Mouse (Mus musculus): ENCODE measurements at regions not wholly inside any gene's neighbourhood (a gene's known extent, or its start where the extent isn't known, plus 50 kb on each side); places are given as distances from the start of the nearest gene placed in this dataset.

- H3K9me3 ChIP-seq (ENCODE audit: control insufficient read depth, insufficient read depth, low read depth, low read length): no peaks in the 10 kb centered on the region
- H3K36me3 ChIP-seq (ENCODE audit: control insufficient read depth, insufficient read depth, low read length, poor library complexity, severe bottlenecking): no peaks in the 10 kb centered on the region
- no peak overlapping the region for H3K27ac ChIP-seq (ENCODE audit: insufficient read depth, low read depth, low read length, poor library complexity, severe bottlenecking)
- no peak for DNase-seq (ENCODE audit: low read depth, low spot score)
- no peak overlapping the region for H3K9ac ChIP-seq (ENCODE audit: insufficient read depth, low read depth, low read length, poor library complexity, severe bottlenecking)
- H3K4me3 ChIP-seq (ENCODE audit: insufficient read depth in 1 of 2, low read depth in 1 of 2, low read length in 2 of 2, poor library complexity in 1 of 2, severe bottlenecking in 1 of 2): no peak overlapping the region
- TF ChIP-seq HCFC1 (IDR thresholded peaks at IDR 0.05; ENCODE audit: borderline replicate concordance, insufficient read depth, low read length) (no peak), MAFK (IDR thresholded peaks at IDR 0.05; ENCODE audit: insufficient read depth, low read depth, low read length) (no peak)
- in situ Hi-C loops (cut with MboI; ENCODE audit: low sequenced_read_pairs in 2 of 2, unreplicated experiment in 2 of 2): no loop called here
- H3K4me1 ChIP-seq (ENCODE audit: control insufficient read depth in 2 of 2, insufficient read depth in 2 of 2, low read length in 2 of 2, poor library complexity in 1 of 2): peaks cover 11 to 15% of the 10 kb centered on the region in 2 experiments
Observed at GRCm38 (mm10) chr2:71644038-71644470, 97.5 kb upstream of the Dlx2 start.

GRCm38 (mm10) chr2:71647914-71648497 is 97.4 kb upstream of the Itga6 start:
- DNase-seq (ENCODE audit: low read depth, low spot score): no peak
- no peak overlapping the region for H3K27ac ChIP-seq (ENCODE audit: insufficient read depth, low read depth, low read length, poor library complexity, severe bottlenecking)
- no peaks in the 10 kb centered on the region for H3K9me3 ChIP-seq (ENCODE audit: control insufficient read depth, insufficient read depth, low read depth, low read length)
- peaks cover 20 to 28% of the 10 kb centered on the region in 2 experiments for H3K4me1 ChIP-seq (ENCODE audit: control insufficient read depth in 2 of 2, insufficient read depth in 2 of 2, low read length in 2 of 2, poor library complexity in 1 of 2)
- in situ Hi-C loops (cut with MboI; ENCODE audit: low sequenced_read_pairs in 2 of 2, unreplicated experiment in 2 of 2): no loop called here
- peak overlapping the region in 1 of 2 experiments; percentile 10; a peak in 2 of 4 replicates for H3K4me3 ChIP-seq (ENCODE audit: insufficient read depth in 1 of 2, low read depth in 1 of 2, low read length in 2 of 2, poor library complexity in 1 of 2, severe bottlenecking in 1 of 2)
- no peaks in the 10 kb centered on the region for H3K36me3 ChIP-seq (ENCODE audit: control insufficient read depth, insufficient read depth, low read length, poor library complexity, severe bottlenecking)
- TF ChIP-seq ZC3H11A (IDR thresholded peaks at IDR 0.05; ENCODE audit: borderline replicate concordance, low read depth, low read length) (no peak), CHD2 (IDR thresholded peaks at IDR 0.05; ENCODE audit: low read depth, low read length) (no peak), MAFK (IDR thresholded peaks at IDR 0.05; ENCODE audit: insufficient read depth, low read depth, low read length) (no peak), HCFC1 (IDR thresholded peaks at IDR 0.05; ENCODE audit: borderline replicate concordance, insufficient read depth, low read length) (no peak), ZNF384 (IDR thresholded peaks at IDR 0.05; ENCODE audit: low read depth, low read length) (no peak)
- peak overlapping the region; percentile 43; the same call in 1 of the 2 replicates for H3K9ac ChIP-seq (ENCODE audit: insufficient read depth, low read depth, low read length, poor library complexity, severe bottlenecking)

GRCm38 (mm10) chr2:71651662-71652061 is 93.8 kb upstream of the Itga6 start:
- no peak overlapping the region for H3K9ac ChIP-seq (ENCODE audit: insufficient read depth, low read depth, low read length, poor library complexity, severe bottlenecking)
- DNase-seq (ENCODE audit: low read depth, low spot score): no peak
- no peaks in the 10 kb centered on the region for H3K36me3 ChIP-seq (ENCODE audit: control insufficient read depth, insufficient read depth, low read length, poor library complexity, severe bottlenecking)
- peaks cover 28 to 36% of the 10 kb centered on the region in 2 experiments for H3K4me1 ChIP-seq (ENCODE audit: control insufficient read depth in 2 of 2, insufficient read depth in 2 of 2, low read length in 2 of 2, poor library complexity in 1 of 2)
- peak overlapping the region; percentile 72; the same call in 1 of the 2 replicates for H3K27ac ChIP-seq (ENCODE audit: insufficient read depth, low read depth, low read length, poor library complexity, severe bottlenecking)
- in situ Hi-C loops (cut with MboI; ENCODE audit: low sequenced_read_pairs in 2 of 2, unreplicated experiment in 2 of 2): no loop called here
- no peak overlapping the region for H3K4me3 ChIP-seq (ENCODE audit: insufficient read depth in 1 of 2, low read depth in 1 of 2, low read length in 2 of 2, poor library complexity in 1 of 2, severe bottlenecking in 1 of 2)
- TF ChIP-seq HCFC1 (IDR thresholded peaks at IDR 0.05; ENCODE audit: borderline replicate concordance, insufficient read depth, low read length) (no peak), ZC3H11A (IDR thresholded peaks at IDR 0.05; ENCODE audit: borderline replicate concordance, low read depth, low read length) (no peak), CHD2 (IDR thresholded peaks at IDR 0.05; ENCODE audit: low read depth, low read length) (no peak), ZNF384 (IDR thresholded peaks at IDR 0.05; ENCODE audit: low read depth, low read length) (no peak), MAFK (IDR thresholded peaks at IDR 0.05; ENCODE audit: insufficient read depth, low read depth, low read length) (no peak)
- no peaks in the 10 kb centered on the region for H3K9me3 ChIP-seq (ENCODE audit: control insufficient read depth, insufficient read depth, low read depth, low read length)

- Histone ChIP-seq H3K4me3 (ENCODE audit: insufficient read depth in 1 of 2, low read depth in 1 of 2, low read length in 2 of 2, poor library complexity in 1 of 2, severe bottlenecking in 1 of 2) (0 out of 4 replicates have a peak overlapping the region, but pooled peaks of 1 of the 2 experiments have one; percentile 12), H3K27ac (ENCODE audit: insufficient read depth, low read depth, low read length, poor library complexity, severe bottlenecking) (peak overlapping the region; percentile 72; the same call in 1 of the 2 replicates), H3K9me3 (ENCODE audit: control insufficient read depth, insufficient read depth, low read depth, low read length) (no peaks in the 10 kb centered on the region), H3K4me1 (ENCODE audit: control insufficient read depth in 2 of 2, insufficient read depth in 2 of 2, low read length in 2 of 2, poor library complexity in 1 of 2) (peaks cover 29 to 39% of the 10 kb centered on the region in 2 experiments), H3K36me3 (ENCODE audit: control insufficient read depth, insufficient read depth, low read length, poor library complexity, severe bottlenecking) (no peaks in the 10 kb centered on the region), H3K9ac (ENCODE audit: insufficient read depth, low read depth, low read length, poor library complexity, severe bottlenecking) (peak overlapping the region; percentile 5; the same call in 1 of the 2 replicates)
- DNase-seq (ENCODE audit: low read depth, low spot score): peak; percentile 78
- no peak for TF ChIP-seq MAFK (IDR thresholded peaks at IDR 0.05; ENCODE audit: insufficient read depth, low read depth, low read length)
- no peak for TF ChIP-seq ZC3H11A (IDR thresholded peaks at IDR 0.05; ENCODE audit: borderline replicate concordance, low read depth, low read length)
- TF ChIP-seq ZNF384 (IDR thresholded peaks at IDR 0.05; ENCODE audit: low read depth, low read length): no peak
- TF ChIP-seq HCFC1 (IDR thresholded peaks at IDR 0.05; ENCODE audit: borderline replicate concordance, insufficient read depth, low read length): no peak
- no peak; the same call in 1 of the 2 replicates for TF ChIP-seq CHD2 (IDR thresholded peaks at IDR 0.05; ENCODE audit: low read depth, low read length)
- in situ Hi-C loops (cut with MboI; ENCODE audit: low sequenced_read_pairs in 2 of 2, unreplicated experiment in 2 of 2): no loop called here
Observed at GRCm38 (mm10) chr2:71652261-71652801, 93.1 kb upstream of the Itga6 start.

Measured in ES-E14 (cell line).